Mouse (Mus musculus): ENCODE measurements around the gene 1110032A03Rik. TPM values are rescaled to one million over a fixed set of nuclear protein-coding genes. Genes with fewer than 3 reads are reported as not detected.

Gene 1110032A03Rik
- polyA plus RNA-seq, 1 experiment from 2014 or later, result 65.0 TPM

DNA sequence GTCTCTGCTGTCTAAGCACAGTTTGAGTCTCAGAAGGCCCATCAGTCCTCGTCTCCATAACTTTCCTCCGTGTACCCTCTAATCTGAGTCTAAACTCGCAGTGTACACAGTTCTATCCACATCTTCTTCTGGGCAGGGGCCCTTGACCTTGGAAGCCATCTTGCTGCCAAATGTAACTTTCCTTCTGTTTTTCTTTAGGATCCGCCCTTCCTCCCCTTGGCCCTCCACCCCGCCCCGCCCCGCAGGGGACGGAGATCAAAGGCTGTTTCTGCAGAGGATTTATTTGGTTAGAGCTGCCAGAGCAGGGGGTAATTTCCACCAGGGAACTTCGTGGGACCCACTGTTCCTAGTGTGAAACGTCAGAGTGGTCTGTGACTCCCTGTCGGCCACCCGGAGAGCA is 54.3 kb downstream of the 1110032A03Rik start:
- Histone ChIP-seq H3K4me1 (ENCODE audit: control insufficient read depth, insufficient read depth, low read length) (peaks cover 26% of the 10 kb centered on the region), H3K4me3 (ENCODE audit: low read depth, low read length) (no peak overlapping the region), H3K9me3 (replicated peaks; ENCODE audit: control insufficient read depth, low read length) (no peaks in the 10 kb centered on the region), H3K4me2 (ENCODE audit: low read length) (no peak overlapping the region), H3K36me3 (ENCODE audit: control insufficient read depth, insufficient read depth, low read length) (no peaks in the 10 kb centered on the region), H3K9ac (ENCODE audit: low read length) (0 out of 2 replicates have a peak overlapping the region, but pooled peaks have one; percentile 8), H3K27ac (ENCODE audit: low read depth, low read length) (no peak overlapping the region), H3K27me3 (replicated peaks; ENCODE audit: control insufficient read depth, insufficient read depth, low read length) (no peaks in the 10 kb centered on the region)
- WGBS, result 53% methylated on average over 12 of the region's 12 CpGs
- DNase-seq (ENCODE audit: low spot score) (no peak), ATAC-seq (no peak)

DNA sequence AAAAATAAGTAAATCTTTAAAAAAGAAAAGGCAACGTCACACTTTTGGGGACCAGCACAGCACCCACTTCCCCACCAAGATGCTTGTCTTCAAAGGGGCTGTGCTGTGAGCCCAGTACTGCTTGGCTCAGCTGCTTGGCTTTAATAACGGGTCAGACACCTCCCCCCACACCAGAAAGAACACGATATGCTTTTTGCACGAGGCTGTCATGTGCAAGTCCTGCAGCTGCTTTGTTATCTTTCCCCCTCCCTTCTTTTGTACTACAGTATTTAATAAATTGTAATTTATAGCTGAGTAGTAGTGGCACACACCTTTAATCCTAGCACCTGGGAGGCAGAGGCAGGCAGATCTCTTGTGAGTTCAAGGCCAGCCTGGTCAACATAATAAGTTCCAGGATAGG is 56.4 kb downstream of the 1110032A03Rik start:
- no peaks in the 10 kb centered on the region for H3K36me3 ChIP-seq (ENCODE audit: control insufficient read depth, insufficient read depth, low read length)
- H3K9me3 ChIP-seq (replicated peaks; ENCODE audit: control insufficient read depth, low read length), result no peaks in the 10 kb centered on the region
- H3K4me3 ChIP-seq (ENCODE audit: low read depth, low read length), result no peak overlapping the region
- H3K27me3 ChIP-seq (replicated peaks; ENCODE audit: control insufficient read depth, insufficient read depth, low read length), result no peaks in the 10 kb centered on the region
- DNase-seq (ENCODE audit: low spot score) (no peak), ATAC-seq (no peak)
- H3K4me2 ChIP-seq (ENCODE audit: low read length), result no peak overlapping the region
- H3K27ac ChIP-seq (ENCODE audit: low read depth, low read length), result no peak overlapping the region
- peaks cover 17% of the 10 kb centered on the region for H3K4me1 ChIP-seq (ENCODE audit: control insufficient read depth, insufficient read depth, low read length)
- no peak overlapping the region for H3K9ac ChIP-seq (ENCODE audit: low read length)
- WGBS, result 85% methylated on average over 4 of the region's 4 CpGs

DNA sequence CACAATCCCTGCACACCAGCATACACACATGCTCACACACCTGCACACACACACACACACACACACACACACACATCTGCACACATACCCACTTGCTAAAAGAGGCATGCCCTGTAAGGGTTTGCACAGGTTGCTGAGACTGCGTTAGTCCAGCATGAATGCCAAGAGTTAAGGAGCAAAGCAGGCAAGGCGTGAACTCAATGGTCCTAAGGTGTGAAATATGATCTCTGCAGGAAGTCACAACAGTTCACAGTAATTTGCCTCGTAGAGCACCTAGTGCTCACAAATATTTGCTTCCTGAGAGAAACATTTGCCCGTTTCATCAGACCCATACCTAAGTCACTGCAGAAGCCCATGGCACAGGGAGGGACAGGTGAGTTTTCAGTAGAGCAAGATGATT is 61.1 kb downstream of the 1110032A03Rik start:
- Histone ChIP-seq H3K9ac (ENCODE audit: low read length) (no peak overlapping the region), H3K9me3 (replicated peaks; ENCODE audit: control insufficient read depth, low read length) (no peaks in the 10 kb centered on the region), H3K27me3 (replicated peaks; ENCODE audit: control insufficient read depth, insufficient read depth, low read length) (no peaks in the 10 kb centered on the region), H3K4me2 (ENCODE audit: low read length) (no peak overlapping the region), H3K27ac (ENCODE audit: low read depth, low read length) (no peak overlapping the region), H3K4me3 (ENCODE audit: low read depth, low read length) (no peak overlapping the region), H3K4me1 (ENCODE audit: control insufficient read depth, insufficient read depth, low read length) (no peaks in the 10 kb centered on the region), H3K36me3 (ENCODE audit: control insufficient read depth, insufficient read depth, low read length) (0 out of 2 replicates have a peak, but pooled peaks cover 3% of the 10 kb centered on the region)
- DNase-seq (ENCODE audit: low spot score) (no peak), ATAC-seq (no peak)
- WGBS, result 64% methylated on average over 4 of the region's 4 CpGs

Other genes starting within 250 kb of the 1110032A03Rik start
- 87.3 and 94.5 TPM in 2 replicates for gene Pts, start 246.8 kb downstream of the 1110032A03Rik start, polyA plus RNA-seq (2014; fragmentation: Nextera tagmentation; extraction: Ambion mirVana)
- 17.8 and 18.4 TPM in 2 replicates for gene Il18, start 220.7 kb downstream of the 1110032A03Rik start, polyA plus RNA-seq (2014; fragmentation: Nextera tagmentation; extraction: Ambion mirVana)
- 0.60 and 0.63 TPM in 2 replicates for gene Bco2, start 220.3 kb downstream of the 1110032A03Rik start, polyA plus RNA-seq (2014; fragmentation: Nextera tagmentation; extraction: Ambion mirVana)
- 0.25 TPM in 1 of 2 replicates, not detected in the other for gene Tex12, start 214.2 kb downstream of the 1110032A03Rik start, polyA plus RNA-seq (2014; fragmentation: Nextera tagmentation; extraction: Ambion mirVana)
- 261 and 273 TPM in 2 replicates for gene Sdhd, start 171.7 kb downstream of the 1110032A03Rik start, polyA plus RNA-seq (2014; fragmentation: Nextera tagmentation; extraction: Ambion mirVana)
- gene Timm8b, start 171.6 kb downstream of the 1110032A03Rik start, polyA plus RNA-seq (2014; fragmentation: Nextera tagmentation; extraction: Ambion mirVana), result 388 and 475 TPM in 2 replicates
- gene Pih1d2, start 158.2 kb downstream of the 1110032A03Rik start, polyA plus RNA-seq (2014; fragmentation: Nextera tagmentation; extraction: Ambion mirVana), result 5.1 and 5.8 TPM in 2 replicates
- 18.3 and 22.0 TPM in 2 replicates for gene Nkapd1, start 158.1 kb downstream of the 1110032A03Rik start, polyA plus RNA-seq (2014; fragmentation: Nextera tagmentation; extraction: Ambion mirVana)
- 50.9 and 55.0 TPM in 2 replicates for gene Dlat, start 115.7 kb downstream of the 1110032A03Rik start, polyA plus RNA-seq (2014; fragmentation: Nextera tagmentation; extraction: Ambion mirVana)
- gene Dixdc1, start 36.0 kb downstream of the 1110032A03Rik start, polyA plus RNA-seq (2014; fragmentation: Nextera tagmentation; extraction: Ambion mirVana), result 21.6 and 27.1 TPM in 2 replicates
- 1.0 and 1.1 TPM in 2 replicates for gene 2310030G06Rik, start 29.0 kb downstream of the 1110032A03Rik start, polyA plus RNA-seq (2014; fragmentation: Nextera tagmentation; extraction: Ambion mirVana)
- gene Cryab, start 24.2 kb downstream of the 1110032A03Rik start, polyA plus RNA-seq (2014; fragmentation: Nextera tagmentation; extraction: Ambion mirVana), result 9.7 and 12.6 TPM in 2 replicates
- 0.70 TPM in 1 of 2 replicates, not detected in the other for gene Hspb2, start 23.2 kb downstream of the 1110032A03Rik start, polyA plus RNA-seq (2014; fragmentation: Nextera tagmentation; extraction: Ambion mirVana)
- 10.0 and 10.1 TPM in 2 replicates for gene Fdxacb1, start 7.3 kb downstream of the 1110032A03Rik start, polyA plus RNA-seq (2014; fragmentation: Nextera tagmentation; extraction: Ambion mirVana)
- 49.2 and 54.9 TPM in 2 replicates for gene Alg9, start 501 bp downstream of the 1110032A03Rik start, polyA plus RNA-seq (2014; fragmentation: Nextera tagmentation; extraction: Ambion mirVana)
- gene Ppp2r1b, start 69.8 kb upstream of the 1110032A03Rik start, polyA plus RNA-seq (2014; fragmentation: Nextera tagmentation; extraction: Ambion mirVana), result 78.9 and 94.5 TPM in 2 replicates
- 12.6 and 14.3 TPM in 2 replicates for gene Sik2, start 233.6 kb upstream of the 1110032A03Rik start, polyA plus RNA-seq (2014; fragmentation: Nextera tagmentation; extraction: Ambion mirVana)